Mouse (Mus musculus) embryonic fibroblast, embryonic 13.5 days (primary cell): Measurements from ENCODE around the gene Lrrc51. TPM values are rescaled to one million over a fixed set of nuclear protein-coding genes. Genes with fewer than 3 reads are reported as not detected.

Experiments
- H3K27ac ChIP-seq: 2 replicates; pipeline ENCODE4 v1.5.1; 2012; ENCODE audit warnings: low read length, control low read depth, inconsistent platforms; ENCODE audit not compliant: insufficient read depth
- H3K4me1 ChIP-seq: 2 replicates; pipeline ENCODE4 v1.6.1; 2011; ENCODE audit warnings: low read length; ENCODE audit not compliant: control insufficient read depth, insufficient read depth
- H3K4me3 ChIP-seq: 2 replicates; pipeline ENCODE4 v1.5.1; 2011; ENCODE audit warnings: mild to moderate bottlenecking, control low read depth, low read length; ENCODE audit not compliant: insufficient read depth
- CTCF ChIP-seq: IDR thresholded peaks from 2 replicates; pipeline ENCODE4 v1.5.1; 2011; ENCODE audit warnings: mild to moderate bottlenecking, control low read depth, low read length, moderate library complexity, borderline replicate concordance; ENCODE audit not compliant: insufficient read depth
- POLR2A ChIP-seq: IDR thresholded peaks from 2 replicates; pipeline ENCODE4 v1.6.1; 2011; ENCODE audit warnings: low read depth, mild to moderate bottlenecking, control low read depth, low read length, moderate library complexity
- polyA plus RNA-seq: library from polyadenylated mRNA; stranded (reverse); fragments of >200 nt; gene quantifications from 2 replicates; pipeline ENCODE4 v1.2.4, GENCODE M21; 2011; ENCODE audit warnings: low read depth; ENCODE audit not compliant: missing spikeins, insufficient read length

The Lrrc51 gene
- polyA plus RNA-seq, 1 experiment = 6.0 TPM

GRCm38 (mm10) chr7:101967256-101967655 lies 33.6 kb upstream of the Lrrc51 start:
- H3K27ac ChIP-seq = no peak overlapping the region
- peaks cover 20% of the 10 kb centered on the region for H3K4me1 ChIP-seq
- no peak for TF ChIP-seq CTCF
- H3K4me3 ChIP-seq = no peak overlapping the region

DNA sequence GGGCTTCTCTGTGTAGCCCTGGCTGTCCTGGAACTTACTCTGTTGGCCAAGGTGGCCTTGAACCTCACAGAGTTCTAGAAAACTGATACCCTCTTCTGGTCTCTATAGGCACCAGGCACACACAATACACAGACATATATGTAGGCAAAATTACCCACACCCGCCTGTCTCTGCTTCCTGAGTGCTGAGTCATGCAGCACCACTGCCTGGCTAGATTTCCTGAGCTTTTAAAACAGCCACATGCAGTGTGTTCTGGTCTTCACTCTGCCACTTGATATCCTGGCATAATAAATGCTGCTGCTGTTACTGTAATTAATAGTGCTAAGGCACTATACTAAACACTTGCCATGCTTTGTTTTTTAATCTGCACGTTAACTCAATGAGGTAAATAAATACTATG lies 31.9 kb upstream of the Lrrc51 start:
- TF ChIP-seq CTCF = no peak
- TF ChIP-seq POLR2A = no peak
- Histone ChIP-seq H3K27ac (no peak overlapping the region), H3K4me3 (no peak overlapping the region), H3K4me1 (peaks cover 20% of the 10 kb centered on the region)

DNA sequence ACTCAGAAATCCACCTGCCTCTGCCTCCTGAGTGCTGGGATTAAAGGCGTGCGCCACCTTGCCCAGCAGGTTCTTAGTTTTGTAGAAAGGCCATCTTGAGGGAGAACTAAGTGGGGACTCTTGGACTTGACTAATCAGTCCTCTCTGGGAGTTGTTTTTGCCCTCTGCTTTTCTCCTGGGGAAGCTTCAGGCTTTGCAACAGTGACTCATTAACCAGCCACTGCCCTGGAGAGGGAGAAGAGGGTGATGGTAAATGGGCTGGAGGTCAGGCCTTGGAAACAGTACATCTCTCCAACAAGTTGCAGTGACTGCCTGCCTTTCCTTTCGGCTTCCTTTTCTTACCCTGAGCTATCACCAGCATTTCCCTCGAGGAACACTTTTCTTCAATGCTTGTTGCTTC lies 30.9 kb upstream of the Lrrc51 start:
- Histone ChIP-seq H3K4me3 (no peak overlapping the region), H3K4me1 (peaks cover 20% of the 10 kb centered on the region), H3K27ac (peak overlapping the region; percentile 80; the same call in 1 of the 2 replicates)
- no peak for TF ChIP-seq CTCF

DNA sequence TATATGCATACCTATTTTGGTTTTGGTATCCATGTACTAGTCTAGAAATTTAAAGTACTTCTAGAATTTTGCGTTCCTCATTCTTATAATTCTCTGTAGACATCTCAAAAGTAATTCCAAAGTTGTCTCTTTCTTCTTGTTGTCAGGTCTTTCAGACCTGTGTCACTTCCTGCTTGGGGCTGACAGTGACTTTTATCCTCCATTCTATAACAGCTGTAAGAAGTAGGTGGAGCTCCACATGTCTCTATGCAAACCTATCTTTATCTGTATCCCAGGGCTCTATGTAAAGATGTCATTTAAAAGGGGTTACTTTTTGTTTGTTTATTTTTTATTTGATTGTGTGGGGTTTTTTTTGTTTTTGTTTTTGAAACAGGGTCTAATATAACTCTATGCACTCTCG lies 29.9 kb upstream of the Lrrc51 start:
- Histone ChIP-seq H3K4me1 (peaks cover 17% of the 10 kb centered on the region), H3K4me3 (no peak overlapping the region), H3K27ac (no peak overlapping the region)
- TF ChIP-seq POLR2A (no peak), CTCF (no peak)

DNA sequence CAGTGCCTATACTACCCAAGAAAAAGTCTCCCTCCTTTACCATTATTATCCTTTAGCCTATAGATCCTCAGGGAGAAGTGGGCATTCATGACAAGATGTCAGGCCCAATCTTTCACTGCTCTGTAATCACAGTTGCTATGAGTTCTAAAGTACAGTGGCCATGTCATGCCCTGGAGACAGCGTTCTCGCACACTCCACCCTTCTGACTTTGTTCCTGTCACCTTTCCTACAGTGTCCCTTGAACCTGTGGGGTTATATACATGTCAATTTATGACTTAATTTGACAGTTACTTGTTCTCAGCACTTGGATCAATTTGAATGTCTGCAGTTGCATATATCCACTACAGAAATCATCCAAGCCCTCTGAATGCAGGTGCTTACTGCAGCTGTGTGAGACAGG lies 29.1 kb upstream of the Lrrc51 start:
- Histone ChIP-seq H3K4me1 (peaks cover 14% of the 10 kb centered on the region), H3K27ac (no peak overlapping the region), H3K4me3 (no peak overlapping the region)
- TF ChIP-seq POLR2A (no peak), CTCF (no peak)

GRCm38 (mm10) chr7:101956911-101957310 lies 23.2 kb upstream of the Lrrc51 start:
- Histone ChIP-seq H3K4me1 (peaks cover 7% of the 10 kb centered on the region; the same call in 1 of the 2 replicates), H3K27ac (no peak overlapping the region), H3K4me3 (no peak overlapping the region)
- TF ChIP-seq CTCF = no peak
- TF ChIP-seq POLR2A = no peak

- no peak for TF ChIP-seq POLR2A
- TF ChIP-seq CTCF = no peak
- H3K27ac ChIP-seq = no peak overlapping the region
- peaks cover 7% of the 10 kb centered on the region; the same call in 1 of the 2 replicates for H3K4me1 ChIP-seq
- no peak overlapping the region for H3K4me3 ChIP-seq
These were observed 22.8 kb upstream of the Lrrc51 start for GRCm38 (mm10) chr7:101956481-101956880.

DNA sequence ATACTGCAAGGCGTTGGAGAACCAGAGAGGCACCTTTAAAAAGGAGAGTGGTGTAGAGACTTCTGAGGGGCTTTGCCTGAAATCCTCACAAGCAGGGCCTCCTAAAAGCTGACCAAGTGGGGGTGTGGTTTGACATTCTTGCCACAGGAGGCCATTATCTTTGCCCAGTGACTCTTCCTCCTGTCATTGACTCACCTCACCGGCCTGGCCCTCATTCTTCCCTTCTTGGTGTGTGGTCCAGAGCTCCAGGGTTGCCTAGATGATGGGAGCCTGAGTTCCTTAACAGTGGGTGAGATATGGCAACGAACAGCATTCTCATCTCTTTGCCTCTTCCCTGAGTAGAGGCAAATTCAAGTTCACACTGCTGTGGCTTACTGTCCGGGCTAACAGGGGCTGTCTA lies 22.2 kb upstream of the Lrrc51 start:
- TF ChIP-seq POLR2A (no peak), CTCF (no peak)
- H3K27ac ChIP-seq = no peak overlapping the region
- no peak overlapping the region for H3K4me3 ChIP-seq

DNA sequence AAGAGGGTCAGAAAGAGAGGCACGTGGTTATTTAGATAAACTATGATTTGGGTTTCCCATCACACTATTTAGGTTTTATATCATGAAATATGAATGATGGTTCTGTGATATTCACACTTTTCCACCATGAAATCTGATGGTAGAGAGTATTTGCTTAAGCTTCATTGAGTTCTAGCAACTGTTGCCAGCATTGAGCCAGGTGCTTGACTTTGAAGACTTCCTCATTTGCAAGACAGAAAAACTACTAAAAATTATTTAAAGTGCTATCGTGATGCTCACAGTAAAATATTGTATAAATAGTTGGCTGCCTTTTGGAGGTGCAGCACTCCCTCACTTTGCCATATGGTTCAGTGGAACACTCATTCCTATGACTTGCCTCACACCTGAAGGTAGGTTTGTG lies 21.6 kb upstream of the Lrrc51 start:
- no peak overlapping the region for H3K27ac ChIP-seq
- TF ChIP-seq CTCF = no peak
- peaks cover 7% of the 10 kb centered on the region; the same call in 1 of the 2 replicates for H3K4me1 ChIP-seq
- no peak overlapping the region for H3K4me3 ChIP-seq

More for the DNA sequence above, 22.2 kb upstream of the Lrrc51 start:
- H3K4me1 ChIP-seq = peaks cover 7% of the 10 kb centered on the region; the same call in 1 of the 2 replicates

DNA sequence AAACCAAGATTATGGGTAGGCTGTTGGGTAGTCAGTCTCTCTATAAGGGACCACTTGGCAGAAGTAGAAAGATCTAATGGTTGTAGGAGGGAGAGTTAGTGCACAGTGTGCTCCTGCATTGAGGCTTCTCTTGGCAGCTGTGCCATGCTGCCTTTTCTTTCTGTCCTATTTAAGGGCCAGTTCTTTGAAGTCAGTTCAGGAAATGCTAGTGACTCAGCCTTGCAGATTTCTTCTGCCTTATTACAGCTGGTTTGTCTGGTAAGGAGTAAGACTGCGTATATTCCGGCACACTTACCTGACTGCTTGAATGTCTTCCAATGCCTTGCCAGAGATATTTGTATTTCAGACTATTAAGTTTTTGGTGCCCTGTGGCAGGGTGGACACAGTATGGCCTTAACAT lies 20.5 kb upstream of the Lrrc51 start:
- peaks cover 7% of the 10 kb centered on the region; the same call in 1 of the 2 replicates for H3K4me1 ChIP-seq
- H3K27ac ChIP-seq = no peak overlapping the region
- TF ChIP-seq POLR2A (no peak), CTCF (no peak)
- H3K4me3 ChIP-seq = no peak overlapping the region

GRCm38 (mm10) chr7:101952098-101952497 lies 18.4 kb upstream of the Lrrc51 start:
- H3K27ac ChIP-seq = no peak overlapping the region
- peaks cover 7% of the 10 kb centered on the region; the same call in 1 of the 2 replicates for H3K4me1 ChIP-seq

More at GRCm38 (mm10) chr7:101952098-101952497, 18.4 kb upstream of the Lrrc51 start:
- TF ChIP-seq CTCF (no peak), POLR2A (no peak)
- no peak overlapping the region for H3K4me3 ChIP-seq
